Mouse (Mus musculus) bone marrow, adult 2 months (tissue): ENCODE measurements around the gene Denr. TPM values are rescaled to one million over a fixed set of nuclear protein-coding genes. Genes with fewer than 3 reads are reported as not detected.

Source experiments
- H3K27ac ChIP-seq: fragments of 200-500 bp; 2 replicates; pipeline ENCODE4 v1.5.1; 2012; ENCODE audit warnings: low read depth, mild to moderate bottlenecking, control low read depth, inconsistent platforms, low read length; ENCODE audit not compliant: control insufficient read depth, poor library complexity, insufficient read depth
- H3K4me1 ChIP-seq: fragments of 200-500 bp; 2 replicates; pipeline ENCODE4 v1.6.1; 2011; ENCODE audit warnings: low read length; ENCODE audit not compliant: control insufficient read depth, insufficient read depth
- H3K4me3 ChIP-seq: fragments of 200-500 bp; replicated peaks from 2 replicates; pipeline ENCODE3; 2011; ENCODE audit warnings: mild to moderate bottlenecking, low read depth, low read length, control low read depth; ENCODE audit not compliant: control insufficient read depth
- CTCF ChIP-seq: fragments of 200-500 bp; IDR thresholded peaks from 2 replicates; pipeline ENCODE4 v1.5.1; 2011; ENCODE audit warnings: low read length, control low read depth; ENCODE audit not compliant: control insufficient read depth, insufficient read depth
- POLR2A ChIP-seq: fragments of 200-500 bp; IDR thresholded peaks from 2 replicates; pipeline ENCODE4 v1.6.1; 2011; ENCODE audit warnings: low read depth, mild to moderate bottlenecking, control low read depth, low read length, borderline replicate concordance; ENCODE audit not compliant: control insufficient read depth
- WGBS: fragments of 180-500 bp; shearing (Covaris S2); methylation state at CpG from one replicate; pipeline ENCODE4 v1.1.7; 2018; 5-methylcytosine and 5-hydroxymethylcytosine counted together
- polyA plus RNA-seq: library from polyadenylated mRNA; stranded (reverse); fragments of >200 nt; gene quantifications from 2 replicates; pipeline ENCODE4 v1.2.4, GENCODE M21; 2011; ENCODE audit warnings: low replicate concordance; ENCODE audit not compliant: missing spikeins, insufficient read depth, insufficient read length

Denr gene
- polyA plus RNA-seq, 1 experiment = 41.1 TPM

GRCm38 (mm10) chr5:123975668-123976180, 68.7 kb downstream of the Denr start:
- TF ChIP-seq CTCF = no peak
- Histone ChIP-seq H3K4me1 (peaks cover 14% of the 10 kb centered on the region), H3K4me3 (peak overlapping the region; percentile 35), H3K27ac (peak overlapping the region; percentile 71)
- WGBS = 26% methylated on average over 6 of the region's 6 CpGs

- TF ChIP-seq CTCF (no peak), POLR2A (no peak)
- Histone ChIP-seq H3K4me3 (no peak overlapping the region), H3K4me1 (peaks cover 15% of the 10 kb centered on the region), H3K27ac (no peak overlapping the region)
- 90% methylated on average over 3 of the region's 3 CpGs for WGBS
Measured at GRCm38 (mm10) chr5:123977231-123977630, 70.3 kb downstream of the Denr start.

- 58% methylated on average over 5 of the region's 5 CpGs for WGBS
- H3K27ac ChIP-seq = no peak overlapping the region
- no peak overlapping the region for H3K4me3 ChIP-seq
- TF ChIP-seq POLR2A (no peak), CTCF (no peak)
- H3K4me1 ChIP-seq = peaks cover 15% of the 10 kb centered on the region
Measured at GRCm38 (mm10) chr5:123978131-123978530, 71.2 kb downstream of the Denr start.

Other genes starting within 250 kb of the Denr start
- 11.7 and 29.8 TPM in 2 replicates for gene Clip1, start 222.6 kb upstream of the Denr start, polyA plus RNA-seq
- gene Zcchc8, start 186.1 kb upstream of the Denr start, polyA plus RNA-seq = 49.3 and 59.7 TPM in 2 replicates
- gene Rsrc2, start 157.8 kb upstream of the Denr start, polyA plus RNA-seq = 91.2 and 155 TPM in 2 replicates
- 34.2 and 35.7 TPM in 2 replicates for gene Kntc1, start 157.5 kb upstream of the Denr start, polyA plus RNA-seq
- gene Hcar2, start 41.7 kb upstream of the Denr start, polyA plus RNA-seq = 3.6 TPM in 1 of 2 replicates, not detected in the other
- not detected in 2 replicates for gene Hcar1, start 27.2 kb upstream of the Denr start, polyA plus RNA-seq
- gene Gm43518, start 20.2 kb downstream of the Denr start, polyA plus RNA-seq = 6.9 TPM in 1 of 2 replicates, not detected in the other
- gene Ccdc62, start 23.5 kb downstream of the Denr start, polyA plus RNA-seq = 6.0 and 10.6 TPM in 2 replicates
- 25.5 and 53.6 TPM in 2 replicates for gene Hip1r, start 66.5 kb downstream of the Denr start, polyA plus RNA-seq
- gene Vps37b, start 125.1 kb downstream of the Denr start, polyA plus RNA-seq = 11.3 and 26.1 TPM in 2 replicates
- 5.9 and 7.4 TPM in 2 replicates for gene Abcb9, start 188.6 kb downstream of the Denr start, polyA plus RNA-seq
- 14.8 and 35.5 TPM in 2 replicates for gene Ogfod2, start 205.1 kb downstream of the Denr start, polyA plus RNA-seq
- 72.3 and 112 TPM in 2 replicates for gene Arl6ip4, start 208.9 kb downstream of the Denr start, polyA plus RNA-seq